ENCODE assay signal across 10 mouse cellular contexts in the genomic region with DNA sequence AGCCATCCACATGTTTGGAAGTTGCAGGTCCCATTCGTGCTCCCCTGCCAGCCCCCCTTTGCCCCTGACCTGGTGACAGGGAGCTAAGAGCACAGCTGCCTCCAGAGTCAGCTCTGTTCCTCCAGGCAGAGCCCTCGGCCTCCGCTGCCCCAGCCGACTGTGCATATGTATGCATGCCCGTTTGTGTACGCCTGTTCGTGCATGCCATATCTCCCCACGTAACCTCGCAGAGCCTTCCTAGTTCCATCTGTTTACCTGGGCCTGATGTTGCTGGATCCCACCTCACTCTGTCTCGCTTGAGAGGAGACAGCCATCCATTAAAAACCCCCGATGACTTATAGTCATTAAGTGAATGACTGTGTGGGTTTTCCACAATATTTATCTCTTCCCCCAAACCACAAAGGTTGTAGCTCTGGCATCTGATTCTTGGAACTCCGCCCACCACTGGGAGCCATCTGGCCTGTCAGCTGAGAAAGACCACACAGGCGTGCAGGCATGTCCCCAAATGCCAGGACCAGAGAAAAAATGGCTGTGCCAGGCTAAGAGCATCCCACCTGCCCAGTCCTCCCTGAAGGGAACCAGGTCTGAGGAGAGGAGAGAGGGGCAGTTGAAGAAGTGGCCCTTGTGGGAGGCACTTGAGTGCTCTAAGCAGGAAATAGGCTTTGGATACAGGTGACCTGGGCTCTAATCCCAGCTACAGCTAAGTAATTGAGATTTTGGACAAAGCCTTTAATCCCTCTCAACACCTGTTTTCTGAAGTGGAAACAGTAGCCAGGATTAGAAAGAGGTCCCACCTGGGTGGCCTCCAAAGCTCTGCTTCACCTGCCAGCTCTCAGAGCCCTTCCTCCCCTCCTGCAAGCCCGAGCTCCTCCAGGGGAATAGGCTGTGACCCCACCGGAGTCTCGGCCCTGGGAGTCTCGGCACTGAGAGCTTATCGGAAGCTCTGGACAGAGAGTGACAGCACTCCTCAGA. TPM values are rescaled to one million over a fixed set of nuclear protein-coding genes. Genes with fewer than 3 reads are reported as not detected.
DNase-seq lines count a peak whose midpoint lies in the region; ATAC-seq and TF ChIP-seq lines count a peak whose summit lies in the region.
"Had no signal": no experiment of that assay in that cellular context is flagged by ENCODE, and none has a peak within 500 bp of the region (broad histone marks: within the 10 kb centered on the region; RNA-seq: fewer than 3 reads in every experiment).

No protein-coding gene starts in this region.

- H3K27me3 ChIP-seq in forebrain, embryonic 14.5 days (replicated peaks; ENCODE audit: control insufficient read depth, insufficient read depth, low read length): no peaks in the 10 kb centered on the region; the same call in 1 of the 2 replicates
- no peaks in the 10 kb centered on the region for H3K27me3 ChIP-seq in forebrain, embryonic 15.5 days
- no peaks in the 10 kb centered on the region for H3K27me3 ChIP-seq in liver, postnatal 0 days (ENCODE audit: insufficient read depth, low read length)
- no peaks in the 10 kb centered on the region for H3K27me3 ChIP-seq in liver, embryonic 11.5 days (replicated peaks; ENCODE audit: control insufficient read depth, insufficient read depth, low read length)
- no peaks in the 10 kb centered on the region for H3K27me3 ChIP-seq in hindbrain, embryonic 16.5 days (replicated peaks; ENCODE audit: control insufficient read depth, insufficient read depth, low read length)

- no peak overlapping the region for H3K4me3 ChIP-seq in forebrain, embryonic 14.5 days (ENCODE audit: low read depth, low read length)
- H3K4me3 ChIP-seq in forebrain, embryonic 15.5 days: no peak overlapping the region
- H3K4me3 ChIP-seq in liver, postnatal 0 days (ENCODE audit: low read depth, low read length): no peak overlapping the region
- no peak overlapping the region for H3K4me3 ChIP-seq in liver, embryonic 11.5 days (ENCODE audit: low read depth, low read length)
- no peak overlapping the region for H3K4me3 ChIP-seq in hindbrain, embryonic 16.5 days (ENCODE audit: low read length)

- H3K9me3 ChIP-seq in forebrain, embryonic 14.5 days (replicated peaks; ENCODE audit: control insufficient read depth, low read length): no peaks in the 10 kb centered on the region
- H3K9me3 ChIP-seq in forebrain, embryonic 15.5 days: no peaks in the 10 kb centered on the region
- no peaks in the 10 kb centered on the region for H3K9me3 ChIP-seq in liver, postnatal 0 days (ENCODE audit: low read length)
- no peaks in the 10 kb centered on the region for H3K9me3 ChIP-seq in liver, embryonic 11.5 days (ENCODE audit: control insufficient read depth, low read length)
- no peaks in the 10 kb centered on the region for H3K9me3 ChIP-seq in hindbrain, embryonic 16.5 days (ENCODE audit: control insufficient read depth, low read length)

- H3K4me1 ChIP-seq in forebrain, embryonic 14.5 days (ENCODE audit: control insufficient read depth, insufficient read depth, low read length): peaks cover 18% of the 10 kb centered on the region
- peaks cover 26% of the 10 kb centered on the region for H3K4me1 ChIP-seq in forebrain, embryonic 15.5 days
- peaks cover 25% of the 10 kb centered on the region for H3K4me1 ChIP-seq in liver, postnatal 0 days (ENCODE audit: insufficient read depth)
- H3K4me1 ChIP-seq in liver, embryonic 11.5 days (replicated peaks; ENCODE audit: control insufficient read depth, insufficient read depth, low read length): peaks cover 33% of the 10 kb centered on the region
- H3K4me1 ChIP-seq in hindbrain, embryonic 16.5 days (ENCODE audit: control insufficient read depth, insufficient read depth, low read depth, low read length): peaks cover 23% of the 10 kb centered on the region

- H3K27ac ChIP-seq in forebrain, embryonic 14.5 days (ENCODE audit: low read depth, low read length): no peak overlapping the region
- no peak overlapping the region for H3K27ac ChIP-seq in forebrain, embryonic 15.5 days (replicated peaks)
- peak overlapping the region; percentile 87 for H3K27ac ChIP-seq in liver, postnatal 0 days (ENCODE audit: low read depth)
- H3K27ac ChIP-seq in liver, embryonic 11.5 days (ENCODE audit: low read depth, low read length): no peak overlapping the region
- peak overlapping the region; percentile 64 for H3K27ac ChIP-seq in hindbrain, embryonic 16.5 days (ENCODE audit: low read depth, low read length)
- H3K27ac ChIP-seq: macrophage had no signal

- no peak overlapping the region; the same call in 1 of the 2 replicates for H3K9ac ChIP-seq in forebrain, embryonic 14.5 days (ENCODE audit: low read length)
- no peak overlapping the region for H3K9ac ChIP-seq in forebrain, embryonic 15.5 days (replicated peaks)
- no peak overlapping the region; the same call in 1 of the 2 replicates for H3K9ac ChIP-seq in liver, postnatal 0 days (replicated peaks)
- H3K9ac ChIP-seq in liver, embryonic 11.5 days (ENCODE audit: low read depth, low read length): no peak overlapping the region
- peak overlapping the region; percentile 33; the same call in 1 of the 2 replicates for H3K9ac ChIP-seq in hindbrain, embryonic 16.5 days (ENCODE audit: low read depth, low read length)

- 55% methylated on average over 18 of the region's 18 CpGs for WGBS in forebrain, embryonic 14.5 days
- 53% methylated on average over 18 of the region's 18 CpGs for WGBS in forebrain, embryonic 15.5 days
- 56% methylated on average over 18 of the region's 18 CpGs for WGBS in liver, postnatal 0 days (ENCODE audit: insufficient replicate concordance)
- 59% methylated on average over 18 of the region's 18 CpGs for WGBS in liver, embryonic 11.5 days
- 43% methylated on average over 18 of the region's 18 CpGs for WGBS in hindbrain, embryonic 16.5 days

- TF ChIP-seq EP300 in liver, postnatal 0 days (IDR thresholded peaks at IDR 0.05; ENCODE audit: low read depth): no peak

- peak; percentile 28; the same call in 1 of the 2 replicates for ATAC-seq in forebrain, embryonic 14.5 days
- no peak for ATAC-seq in forebrain, embryonic 15.5 days (replicated peaks)
- ATAC-seq in liver, postnatal 0 days: no peak
- ATAC-seq in liver, embryonic 11.5 days (replicated peaks; ENCODE audit: low FRiP score): no peak
- peak; percentile 71 for ATAC-seq in hindbrain, embryonic 16.5 days

- DNase-seq in forebrain, embryonic 14.5 days (ENCODE audit: low spot score): peak; percentile 64
- DNase-seq in liver, postnatal 0 days: no peak
- DNase-seq in liver, embryonic 11.5 days (ENCODE audit: low spot score): no peak
- DNase-seq in cerebellum, adult 11 months: peak; percentile 93
- no peak for DNase-seq in adrenal gland, adult (ENCODE audit: inconsistent age in 2 of 2, low spot score in 1 of 2)
- no peak for DNase-seq in thymus, postnatal 0 days (ENCODE audit: low spot score)

- H3K36me3 ChIP-seq in forebrain, embryonic 14.5 days (ENCODE audit: control insufficient read depth, insufficient read depth, low read length): no peaks in the 10 kb centered on the region
- no peaks in the 10 kb centered on the region for H3K36me3 ChIP-seq in forebrain, embryonic 15.5 days
- H3K36me3 ChIP-seq in liver, postnatal 0 days (replicated peaks; ENCODE audit: insufficient read depth, low read length): peaks cover 4% of the 10 kb centered on the region
- no peaks in the 10 kb centered on the region for H3K36me3 ChIP-seq in liver, embryonic 11.5 days (ENCODE audit: control insufficient read depth, insufficient read depth, low read length)
- H3K36me3 ChIP-seq in hindbrain, embryonic 16.5 days (ENCODE audit: control insufficient read depth, insufficient read depth, low read length): no peaks in the 10 kb centered on the region

- H3K4me2 ChIP-seq in forebrain, embryonic 14.5 days (ENCODE audit: low read length): no peak overlapping the region
- no peak overlapping the region for H3K4me2 ChIP-seq in forebrain, embryonic 15.5 days (replicated peaks)
- no peak overlapping the region for H3K4me2 ChIP-seq in liver, postnatal 0 days (ENCODE audit: low read depth, low read length)
- H3K4me2 ChIP-seq in liver, embryonic 11.5 days: no peak overlapping the region
- no peak overlapping the region for H3K4me2 ChIP-seq in hindbrain, embryonic 16.5 days (ENCODE audit: low read length)

- TF ChIP-seq CTCF in liver, postnatal 0 days (IDR thresholded peaks at IDR 0.05; ENCODE audit: low read depth): no peak

RNA-seq across cellular contexts. Expression of gene Nat9, which starts 30.1 kb away (rescaled TPM):
- polyA plus RNA-seq in forebrain, embryonic 14.5 days (2014; fragmentation: Nextera tagmentation; extraction: Ambion mirVana): 19.5 and 20.4 TPM in 2 replicates
- 19.0 and 24.1 TPM in 2 replicates for polyA plus RNA-seq in forebrain, embryonic 15.5 days (2015; fragmentation: Nextera tagmentation; extraction: Ambion mirVana)
- polyA plus RNA-seq in liver, postnatal 0 days (2015; fragmentation: Nextera tagmentation; extraction: Ambion mirVana): 16.5 and 16.7 TPM in 2 replicates
- 17.0 and 20.1 TPM in 2 replicates for polyA plus RNA-seq in liver, embryonic 11.5 days (2014; fragmentation: Nextera tagmentation; extraction: Ambion mirVana)
- 20.9 and 24.6 TPM in 2 replicates for polyA plus RNA-seq in hindbrain, embryonic 16.5 days (2015; fragmentation: Nextera tagmentation; extraction: Ambion mirVana)
- 19.3 and 20.1 TPM in 2 replicates for polyA plus RNA-seq in thymus, postnatal 0 days (2015; fragmentation: Nextera tagmentation; extraction: Ambion mirVana)

RNA-seq across cellular contexts. Expression of gene Tmem104, which starts 30.4 kb away (rescaled TPM):
- polyA plus RNA-seq in forebrain, embryonic 14.5 days (2014; fragmentation: Nextera tagmentation; extraction: Ambion mirVana): 6.3 and 8.5 TPM in 2 replicates
- polyA plus RNA-seq in forebrain, embryonic 15.5 days (2015; fragmentation: Nextera tagmentation; extraction: Ambion mirVana): 10.8 and 12.4 TPM in 2 replicates
- polyA plus RNA-seq in liver, postnatal 0 days (2015; fragmentation: Nextera tagmentation; extraction: Ambion mirVana): 5.7 and 7.1 TPM in 2 replicates
- polyA plus RNA-seq in liver, embryonic 11.5 days (2014; fragmentation: Nextera tagmentation; extraction: Ambion mirVana): 10.8 and 13.1 TPM in 2 replicates
- 12.3 and 13.1 TPM in 2 replicates for polyA plus RNA-seq in hindbrain, embryonic 16.5 days (2015; fragmentation: Nextera tagmentation; extraction: Ambion mirVana)
- 8.6 and 10.8 TPM in 2 replicates for polyA plus RNA-seq in thymus, postnatal 0 days (2015; fragmentation: Nextera tagmentation; extraction: Ambion mirVana)

RNA-seq across cellular contexts. Expression of gene Grin2c, which starts 49.3 kb away (rescaled TPM):
- 0.12 and 0.14 TPM in 2 replicates for polyA plus RNA-seq in forebrain, embryonic 14.5 days (2014; fragmentation: Nextera tagmentation; extraction: Ambion mirVana)
- polyA plus RNA-seq in forebrain, embryonic 15.5 days (2015; fragmentation: Nextera tagmentation; extraction: Ambion mirVana): 0.22 and 0.23 TPM in 2 replicates
- polyA plus RNA-seq in liver, postnatal 0 days (2015; fragmentation: Nextera tagmentation; extraction: Ambion mirVana): 0.04 and 0.09 TPM in 2 replicates
- polyA plus RNA-seq in liver, embryonic 11.5 days (2014; fragmentation: Nextera tagmentation; extraction: Ambion mirVana): 0.75 and 0.89 TPM in 2 replicates
- polyA plus RNA-seq in hindbrain, embryonic 16.5 days (2015; fragmentation: Nextera tagmentation; extraction: Ambion mirVana): 0.60 and 0.72 TPM in 2 replicates
- 0.60 and 0.83 TPM in 2 replicates for polyA plus RNA-seq in thymus, postnatal 0 days (2015; fragmentation: Nextera tagmentation; extraction: Ambion mirVana)
- polyA plus RNA-seq: kidney, embryonic 16.5 days; macrophage had no signal

RNA-seq across cellular contexts. Expression of gene Slc9a3r1, which starts 54.6 kb away (rescaled TPM):
- polyA plus RNA-seq in forebrain, embryonic 14.5 days (2014; fragmentation: Nextera tagmentation; extraction: Ambion mirVana): 39.4 and 48.4 TPM in 2 replicates
- 45.8 and 50.5 TPM in 2 replicates for polyA plus RNA-seq in forebrain, embryonic 15.5 days (2015; fragmentation: Nextera tagmentation; extraction: Ambion mirVana)
- 101 and 115 TPM in 2 replicates for polyA plus RNA-seq in liver, postnatal 0 days (2015; fragmentation: Nextera tagmentation; extraction: Ambion mirVana)
- 117 and 121 TPM in 2 replicates for polyA plus RNA-seq in liver, embryonic 11.5 days (2014; fragmentation: Nextera tagmentation; extraction: Ambion mirVana)
- polyA plus RNA-seq in hindbrain, embryonic 16.5 days (2015; fragmentation: Nextera tagmentation; extraction: Ambion mirVana): 81.5 and 93.4 TPM in 2 replicates
- 255 and 279 TPM in 2 replicates for polyA plus RNA-seq in thymus, postnatal 0 days (2015; fragmentation: Nextera tagmentation; extraction: Ambion mirVana)

RNA-seq across cellular contexts. Expression of gene Fdxr, which starts 59.1 kb away (rescaled TPM):
- polyA plus RNA-seq in forebrain, embryonic 14.5 days (2014; fragmentation: Nextera tagmentation; extraction: Ambion mirVana): 17.2 and 20.0 TPM in 2 replicates
- 23.9 and 24.0 TPM in 2 replicates for polyA plus RNA-seq in forebrain, embryonic 15.5 days (2015; fragmentation: Nextera tagmentation; extraction: Ambion mirVana)
- 7.0 and 7.3 TPM in 2 replicates for polyA plus RNA-seq in liver, postnatal 0 days (2015; fragmentation: Nextera tagmentation; extraction: Ambion mirVana)
- polyA plus RNA-seq in liver, embryonic 11.5 days (2014; fragmentation: Nextera tagmentation; extraction: Ambion mirVana): 25.0 and 25.7 TPM in 2 replicates
- 21.2 and 22.5 TPM in 2 replicates for polyA plus RNA-seq in hindbrain, embryonic 16.5 days (2015; fragmentation: Nextera tagmentation; extraction: Ambion mirVana)
- 22.0 and 22.4 TPM in 2 replicates for polyA plus RNA-seq in thymus, postnatal 0 days (2015; fragmentation: Nextera tagmentation; extraction: Ambion mirVana)

Comparison
In these comparisons a context has a peak if more than half of its experiments do, and no peak if none do; other contexts are left out.
1. ATAC-seq: peak in forebrain, embryonic 14.5 days (single experiment) and hindbrain, embryonic 16.5 days (single experiment); none in forebrain, embryonic 15.5 days (single experiment), liver, postnatal 0 days (single experiment) and liver, embryonic 11.5 days (single experiment).
2. H3K27ac ChIP-seq: peak in liver, postnatal 0 days (single experiment) and hindbrain, embryonic 16.5 days (single experiment); none in forebrain, embryonic 14.5 days (single experiment), forebrain, embryonic 15.5 days (single experiment) and liver, embryonic 11.5 days (single experiment).
3. DNase-seq: peak in forebrain, embryonic 14.5 days (single experiment) and cerebellum, adult 11 months (single experiment); none in liver, postnatal 0 days (single experiment), liver, embryonic 11.5 days (single experiment), adrenal gland, adult (0 of 2) and thymus, postnatal 0 days (single experiment).